Mouse (Mus musculus) ES-E14 (cell line): ENCODE measurements at regions not wholly inside any gene's neighbourhood (a gene's known extent, or its start where the extent isn't known, plus 50 kb on each side); places are given as distances from the start of the nearest gene placed in this dataset.

Experiments
- CHD2 ChIP-seq: IDR thresholded peaks from 2 replicates; pipeline ENCODE4 v1.6.1; 2014; ENCODE audit warnings: mild to moderate bottlenecking, low read depth, low read length, inconsistent platforms
- HCFC1 ChIP-seq: IDR thresholded peaks from 2 replicates; pipeline ENCODE4 v1.6.1; 2012; ENCODE audit warnings: low read length, inconsistent platforms, borderline replicate concordance; ENCODE audit not compliant: insufficient read depth
- MAFK ChIP-seq: IDR thresholded peaks from 2 replicates; pipeline ENCODE4 v1.6.1; 2014; ENCODE audit warnings: mild to moderate bottlenecking, low read depth, low read length, inconsistent platforms; ENCODE audit not compliant: insufficient read depth
- ZC3H11A ChIP-seq: IDR thresholded peaks from 2 replicates; pipeline ENCODE4 v1.6.1; 2012; ENCODE audit warnings: low read depth, mild to moderate bottlenecking, inconsistent platforms, low read length, borderline replicate concordance
- ZNF384 ChIP-seq: IDR thresholded peaks from 2 replicates; pipeline ENCODE4 v1.6.1; 2012; ENCODE audit warnings: low read depth, low read length, inconsistent platforms

- TF ChIP-seq MAFK (no peak), ZC3H11A (no peak), CHD2 (no peak), HCFC1 (no peak), ZNF384 (no peak)
Observed at GRCm38 (mm10) chr3:144319468-144320205, 114.6 kb upstream of the Lmo4 start.
